ENCODE assay signal across 13 mouse cellular contexts in the genomic region with DNA sequence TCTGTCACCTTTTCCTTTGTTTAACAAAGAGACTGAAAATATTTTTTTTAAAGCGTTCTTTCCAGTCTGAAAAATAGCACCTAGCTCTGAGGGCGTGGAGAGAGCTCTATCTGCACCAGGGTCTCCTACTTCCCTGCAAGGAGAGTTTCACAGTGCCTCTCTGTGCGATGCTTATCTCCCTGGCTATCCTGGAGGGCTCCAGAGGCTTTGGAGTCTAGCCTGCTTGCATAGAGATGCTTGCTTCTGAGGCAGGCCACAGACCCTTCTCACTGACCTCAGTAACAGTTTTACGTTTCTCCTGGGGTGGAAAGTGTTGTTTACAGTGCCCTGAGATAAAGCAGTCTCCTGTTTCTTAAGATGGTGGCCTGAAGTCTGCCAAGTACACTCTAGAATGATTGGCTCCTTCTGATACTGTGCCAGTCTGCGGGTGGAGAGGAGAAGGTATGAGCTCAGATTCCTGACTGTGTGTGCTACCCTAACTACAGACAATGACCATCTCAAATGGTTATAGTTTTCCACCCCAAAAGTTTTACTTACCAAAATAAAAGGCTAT. TPM values are rescaled to one million over a fixed set of nuclear protein-coding genes. Genes with fewer than 3 reads are reported as not detected.
DNase-seq lines count a peak whose midpoint lies in the region; ATAC-seq lines count a peak whose summit lies in the region.
"Had no signal": no experiment of that assay in that cellular context is flagged by ENCODE, and none has a peak within 500 bp of the region (broad histone marks: within the 10 kb centered on the region; RNA-seq: fewer than 3 reads in every experiment).

No protein-coding gene starts in this region.

- H3K4me1 ChIP-seq in heart, embryonic 13.5 days, result peaks cover 14% of the 10 kb centered on the region
- peaks cover 12% of the 10 kb centered on the region for H3K4me1 ChIP-seq in heart, embryonic 12.5 days (replicated peaks)
- peaks cover 9% of the 10 kb centered on the region; the same call in 1 of the 2 replicates for H3K4me1 ChIP-seq in embryonic facial prominence, embryonic 12.5 days
- peaks cover 13% of the 10 kb centered on the region for H3K4me1 ChIP-seq in hindbrain, embryonic 16.5 days (ENCODE audit: control insufficient read depth, insufficient read depth, low read depth, low read length)

- no peak overlapping the region for H3K4me3 ChIP-seq in heart, embryonic 13.5 days
- no peak overlapping the region for H3K4me3 ChIP-seq in heart, embryonic 12.5 days
- no peak overlapping the region for H3K4me3 ChIP-seq in embryonic facial prominence, embryonic 12.5 days
- no peak overlapping the region for H3K4me3 ChIP-seq in hindbrain, embryonic 16.5 days (ENCODE audit: low read length)
- H3K4me3 ChIP-seq: layer of hippocampus, adult 2 months; myocyte had no signal

- H3K36me3 ChIP-seq in heart, embryonic 13.5 days, result no peaks in the 10 kb centered on the region
- H3K36me3 ChIP-seq in heart, embryonic 12.5 days, result no peaks in the 10 kb centered on the region
- no peaks in the 10 kb centered on the region for H3K36me3 ChIP-seq in embryonic facial prominence, embryonic 12.5 days
- H3K36me3 ChIP-seq in hindbrain, embryonic 16.5 days (ENCODE audit: control insufficient read depth, insufficient read depth, low read length), result no peaks in the 10 kb centered on the region

- peaks cover 15% of the 10 kb centered on the region for H3K27me3 ChIP-seq in heart, embryonic 13.5 days (replicated peaks)
- peaks cover 6% of the 10 kb centered on the region; the same call in 1 of the 2 replicates for H3K27me3 ChIP-seq in heart, embryonic 12.5 days (replicated peaks)
- no peaks in the 10 kb centered on the region for H3K27me3 ChIP-seq in embryonic facial prominence, embryonic 12.5 days
- no peaks in the 10 kb centered on the region for H3K27me3 ChIP-seq in hindbrain, embryonic 16.5 days (replicated peaks; ENCODE audit: control insufficient read depth, insufficient read depth, low read length)

- peak; percentile 13 for DNase-seq in lung, postnatal 14 days
- no peak for DNase-seq in kidney, adult 18-20 months
- DNase-seq in layer of hippocampus, postnatal 14 days (ENCODE audit: low spot score in 2 of 2), result no peak
- no peak for DNase-seq in left cerebral cortex, adult 11 months (ENCODE audit: low spot score)
- DNase-seq: kidney, adult 8-10 months; thymus, postnatal 36 days had no signal

- 19% methylated on average over 5 of the region's 5 CpGs for WGBS in heart, embryonic 13.5 days
- WGBS in heart, embryonic 12.5 days, result 15% methylated on average over 5 of the region's 5 CpGs
- 47% methylated on average over 5 of the region's 5 CpGs for WGBS in embryonic facial prominence, embryonic 12.5 days
- WGBS in hindbrain, embryonic 16.5 days, result 48% methylated on average over 5 of the region's 5 CpGs

- peak overlapping the region; percentile 24; the same call in 1 of the 2 replicates for H3K27ac ChIP-seq in heart, embryonic 13.5 days (replicated peaks)
- no peak overlapping the region for H3K27ac ChIP-seq in heart, embryonic 12.5 days (ENCODE audit: poor library complexity, severe bottlenecking)
- no peak overlapping the region for H3K27ac ChIP-seq in embryonic facial prominence, embryonic 12.5 days
- H3K27ac ChIP-seq in hindbrain, embryonic 16.5 days (ENCODE audit: low read depth, low read length), result peak overlapping the region; percentile 54; the same call in 1 of the 2 replicates
- H3K27ac ChIP-seq: layer of hippocampus, adult 2 months; macrophage had no signal

- H3K9ac ChIP-seq in heart, embryonic 13.5 days, result peak overlapping the region; percentile 37; the same call in 1 of the 2 replicates
- H3K9ac ChIP-seq in heart, embryonic 12.5 days, result no peak overlapping the region
- no peak overlapping the region for H3K9ac ChIP-seq in embryonic facial prominence, embryonic 12.5 days
- no peak overlapping the region; the same call in 1 of the 2 replicates for H3K9ac ChIP-seq in hindbrain, embryonic 16.5 days (ENCODE audit: low read depth, low read length)

- no peak for ATAC-seq in heart, embryonic 13.5 days (ENCODE audit: extremely low read depth, insufficient number of reproducible peaks, low FRiP score, low TSS enrichment)
- no peak for ATAC-seq in heart, embryonic 12.5 days (ENCODE audit: insufficient number of reproducible peaks, low FRiP score)
- no peak for ATAC-seq in embryonic facial prominence, embryonic 12.5 days (ENCODE audit: insufficient number of reproducible peaks, insufficient read depth, low FRiP score, low TSS enrichment)
- no peak for ATAC-seq in hindbrain, embryonic 16.5 days

- peak overlapping the region; percentile 55; the same call in 1 of the 2 replicates for H3K4me2 ChIP-seq in heart, embryonic 13.5 days
- H3K4me2 ChIP-seq in heart, embryonic 12.5 days, result no peak overlapping the region
- 0 out of 2 replicates have a peak overlapping the region, but pooled peaks have one; percentile 25 for H3K4me2 ChIP-seq in embryonic facial prominence, embryonic 12.5 days (replicated peaks)
- no peak overlapping the region for H3K4me2 ChIP-seq in hindbrain, embryonic 16.5 days (ENCODE audit: low read length)

- no peaks in the 10 kb centered on the region for H3K9me3 ChIP-seq in heart, embryonic 13.5 days
- H3K9me3 ChIP-seq in heart, embryonic 12.5 days (replicated peaks), result no peaks in the 10 kb centered on the region
- no peaks in the 10 kb centered on the region for H3K9me3 ChIP-seq in embryonic facial prominence, embryonic 12.5 days
- H3K9me3 ChIP-seq in hindbrain, embryonic 16.5 days (ENCODE audit: control insufficient read depth, low read length), result no peaks in the 10 kb centered on the region

RNA-seq across cellular contexts. Expression of a gene that starts 42.1 kb away (rescaled TPM):
- 0.23 and 0.32 TPM in 2 replicates for polyA plus RNA-seq in heart, embryonic 13.5 days (2015; fragmentation: Nextera tagmentation; extraction: Ambion mirVana)
- 0.17 and 0.71 TPM in 2 replicates for polyA plus RNA-seq in heart, embryonic 12.5 days (2016; fragmentation: Nextera tagmentation; extraction: Ambion mirVana)
- polyA plus RNA-seq in embryonic facial prominence, embryonic 12.5 days (2016; fragmentation: Nextera tagmentation; extraction: Ambion mirVana), result 1.6 and 1.7 TPM in 2 replicates
- 2.5 and 2.7 TPM in 2 replicates for polyA plus RNA-seq in hindbrain, embryonic 16.5 days (2015; fragmentation: Nextera tagmentation; extraction: Ambion mirVana)
- total RNA-seq in layer of hippocampus, postnatal 14 days (2021), result 10 to 100 TPM; 43.2 to 45.4 TPM
- polyA plus RNA-seq: macrophage had no signal

Comparison
In these comparisons a context has a peak if more than half of its experiments do, and no peak if none do; other contexts are left out.
1. H3K27ac ChIP-seq: peak in heart, embryonic 13.5 days (single experiment) and hindbrain, embryonic 16.5 days (single experiment); none in heart, embryonic 12.5 days (single experiment) and embryonic facial prominence, embryonic 12.5 days (single experiment).
2. H3K4me2 ChIP-seq: peak in heart, embryonic 13.5 days (single experiment) and embryonic facial prominence, embryonic 12.5 days (single experiment); none in heart, embryonic 12.5 days (single experiment) and hindbrain, embryonic 16.5 days (single experiment).